In the genomic region with DNA sequence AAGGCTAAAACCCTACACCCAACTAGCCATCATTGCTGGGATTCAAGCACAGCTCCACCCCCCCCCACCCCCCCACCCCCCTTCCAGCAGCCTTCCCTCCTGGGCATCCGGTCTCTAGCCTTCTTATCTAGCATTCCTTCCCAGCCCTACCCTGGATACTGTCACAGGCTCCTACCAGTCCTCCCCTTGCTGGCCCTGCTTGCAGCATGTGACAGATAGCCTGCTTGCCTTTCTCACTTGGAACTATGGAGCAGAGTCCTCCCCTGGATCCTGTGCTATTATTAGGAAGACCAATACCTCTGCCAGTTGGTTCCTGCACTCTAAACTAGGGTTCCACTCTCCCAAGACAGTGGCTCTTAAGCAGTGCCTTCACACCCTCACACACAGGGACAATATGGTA, we compare ENCODE assay signal across 15 mouse cellular contexts. TPM values are rescaled to one million over a fixed set of nuclear protein-coding genes. Genes with fewer than 3 reads are reported as not detected.
DNase-seq lines count a peak whose midpoint lies in the region; ATAC-seq lines count a peak whose summit lies in the region.
"Had no signal": no experiment of that assay in that cellular context is flagged by ENCODE, and none has a peak within 500 bp of the region (broad histone marks: within the 10 kb centered on the region; RNA-seq: fewer than 3 reads in every experiment).

No protein-coding gene starts in this region.

- peaks cover 3% of the 10 kb centered on the region; the same call in 1 of the 2 replicates for H3K9me3 ChIP-seq in liver, embryonic 12.5 days (replicated peaks)
- H3K9me3 ChIP-seq in heart, embryonic 13.5 days, result no peaks in the 10 kb centered on the region
- no peaks in the 10 kb centered on the region for H3K9me3 ChIP-seq in intestine, embryonic 16.5 days (ENCODE audit: control insufficient read depth, low read length)
- no peaks in the 10 kb centered on the region for H3K9me3 ChIP-seq in stomach, embryonic 14.5 days (ENCODE audit: control insufficient read depth, low read depth, low read length)
- H3K9me3 ChIP-seq: embryonic facial prominence, embryonic 12.5 days had no signal

- H3K4me1 ChIP-seq in liver, embryonic 12.5 days, result no peaks in the 10 kb centered on the region
- peaks cover 85% of the 10 kb centered on the region for H3K4me1 ChIP-seq in heart, embryonic 13.5 days
- peaks cover 26% of the 10 kb centered on the region for H3K4me1 ChIP-seq in intestine, embryonic 16.5 days (ENCODE audit: control insufficient read depth, insufficient read depth, low read length)
- peaks cover 26% of the 10 kb centered on the region for H3K4me1 ChIP-seq in stomach, embryonic 14.5 days (ENCODE audit: control insufficient read depth, insufficient read depth, low read length)

- no peaks in the 10 kb centered on the region for H3K27me3 ChIP-seq in liver, embryonic 12.5 days (replicated peaks)
- no peaks in the 10 kb centered on the region for H3K27me3 ChIP-seq in heart, embryonic 13.5 days (replicated peaks)
- no peaks in the 10 kb centered on the region for H3K27me3 ChIP-seq in intestine, embryonic 16.5 days (replicated peaks; ENCODE audit: control insufficient read depth, insufficient read depth, low read length)
- H3K27me3 ChIP-seq in stomach, embryonic 14.5 days (ENCODE audit: control insufficient read depth, insufficient read depth, low read length), result no peaks in the 10 kb centered on the region
- H3K27me3 ChIP-seq: embryonic facial prominence, embryonic 12.5 days; forebrain, embryonic 13.5 days had no signal

- no peak for ATAC-seq in liver, embryonic 12.5 days
- ATAC-seq in heart, embryonic 13.5 days (ENCODE audit: extremely low read depth, insufficient number of reproducible peaks, low FRiP score, low TSS enrichment), result peak; percentile 74; the same call in 1 of the 2 replicates
- ATAC-seq in intestine, embryonic 16.5 days, result peak; percentile 66
- ATAC-seq in stomach, embryonic 14.5 days (ENCODE audit: insufficient number of reproducible peaks, insufficient read depth, low FRiP score, low read depth), result peak; percentile 71; the same call in 1 of the 2 replicates
- ATAC-seq: forebrain, embryonic 13.5 days; inflammation-experienced regulatory T-cells, adult 6 months had no signal

- WGBS in liver, embryonic 12.5 days (ENCODE audit: insufficient replicate concordance), result 22% methylated on average over 1 of the region's 1 CpGs
- WGBS in heart, embryonic 13.5 days, result 0% methylated on average over 1 of the region's 1 CpGs
- 18% methylated on average over 1 of the region's 1 CpGs for WGBS in intestine, embryonic 16.5 days
- WGBS in stomach, embryonic 14.5 days, result 23% methylated on average over 1 of the region's 1 CpGs

- no peak overlapping the region for H3K4me3 ChIP-seq in liver, embryonic 12.5 days
- H3K4me3 ChIP-seq in heart, embryonic 13.5 days, result no peak overlapping the region
- H3K4me3 ChIP-seq in intestine, embryonic 16.5 days (ENCODE audit: low read length), result no peak overlapping the region
- H3K4me3 ChIP-seq in stomach, embryonic 14.5 days (ENCODE audit: low read depth, low read length), result no peak overlapping the region
- H3K4me3 ChIP-seq: embryonic facial prominence, embryonic 12.5 days; forebrain, embryonic 13.5 days had no signal

- H3K4me2 ChIP-seq in liver, embryonic 12.5 days, result no peak overlapping the region
- H3K4me2 ChIP-seq in heart, embryonic 13.5 days, result peak overlapping the region; percentile 51
- no peak overlapping the region for H3K4me2 ChIP-seq in intestine, embryonic 16.5 days (ENCODE audit: low read depth, low read length)
- H3K4me2 ChIP-seq in stomach, embryonic 14.5 days (replicated peaks; ENCODE audit: low read depth, low read length), result no peak overlapping the region
- H3K4me2 ChIP-seq: embryonic facial prominence, embryonic 12.5 days; forebrain, embryonic 13.5 days had no signal

- DNase-seq in liver, result peak; percentile 17
- no peak for DNase-seq in left cerebral cortex, adult 18-20 months (ENCODE audit: low spot score in 2 of 2)
- DNase-seq in layer of hippocampus, postnatal 36 days, result no peak
- DNase-seq in ovary, postnatal 14 days (ENCODE audit: low spot score), result no peak
- DNase-seq: cerebellum, adult 9-10 months; gastrocnemius, postnatal 10 days; thymus, adult 18-20 months had no signal

- no peaks in the 10 kb centered on the region for H3K36me3 ChIP-seq in liver, embryonic 12.5 days
- peaks cover 3% of the 10 kb centered on the region; the same call in 1 of the 2 replicates for H3K36me3 ChIP-seq in heart, embryonic 13.5 days
- no peaks in the 10 kb centered on the region for H3K36me3 ChIP-seq in intestine, embryonic 16.5 days (ENCODE audit: control insufficient read depth, insufficient read depth, low read length)
- H3K36me3 ChIP-seq in stomach, embryonic 14.5 days (ENCODE audit: control insufficient read depth, insufficient read depth, low read length), result no peaks in the 10 kb centered on the region

- H3K27ac ChIP-seq in liver, embryonic 12.5 days, result no peak overlapping the region
- H3K27ac ChIP-seq in heart, embryonic 13.5 days (replicated peaks), result peak overlapping the region; percentile 95
- H3K27ac ChIP-seq in intestine, embryonic 16.5 days (ENCODE audit: low read length), result no peak overlapping the region
- no peak overlapping the region for H3K27ac ChIP-seq in stomach, embryonic 14.5 days (ENCODE audit: low read length)
- H3K27ac ChIP-seq: embryonic facial prominence, embryonic 12.5 days; forebrain, embryonic 13.5 days had no signal

- H3K9ac ChIP-seq in liver, embryonic 12.5 days, result no peak overlapping the region
- 0 out of 2 replicates have a peak overlapping the region, but pooled peaks have one; percentile 16 for H3K9ac ChIP-seq in heart, embryonic 13.5 days
- H3K9ac ChIP-seq in intestine, embryonic 16.5 days (ENCODE audit: low read depth, low read length), result no peak overlapping the region
- H3K9ac ChIP-seq in stomach, embryonic 14.5 days (replicated peaks; ENCODE audit: low read depth, low read length), result no peak overlapping the region
- H3K9ac ChIP-seq: embryonic facial prominence, embryonic 12.5 days; forebrain, embryonic 13.5 days had no signal

RNA-seq across cellular contexts. Expression of a gene that starts 18.8 kb away (rescaled TPM):
- polyA plus RNA-seq in liver, embryonic 12.5 days (2016; fragmentation: Nextera tagmentation; extraction: Ambion mirVana), result 4.7 and 5.2 TPM in 2 replicates
- 25.2 and 29.3 TPM in 2 replicates for polyA plus RNA-seq in heart, embryonic 13.5 days (2015; fragmentation: Nextera tagmentation; extraction: Ambion mirVana)
- 9.5 and 10.9 TPM in 2 replicates for polyA plus RNA-seq in intestine, embryonic 16.5 days (2015; fragmentation: Nextera tagmentation; extraction: Ambion mirVana)
- 31.6 and 36.2 TPM in 2 replicates for polyA plus RNA-seq in stomach, embryonic 14.5 days (2014; fragmentation: Nextera tagmentation; extraction: Ambion mirVana)
- 10 to 100 TPM; 10.7 to 10.8 TPM for total RNA-seq in left cerebral cortex, adult 18-20 months (2021)
- total RNA-seq in layer of hippocampus, postnatal 36 days (2021), result 10 to 100 TPM; 27.6 to 29.9 TPM
- total RNA-seq: monocyte, adult 5-6 weeks had no signal
